Mouse (Mus musculus): ENCODE measurements at regions not wholly inside any gene's neighbourhood (a gene's known extent, or its start where the extent isn't known, plus 50 kb on each side); places are given as distances from the start of the nearest gene placed in this dataset.

DNA sequence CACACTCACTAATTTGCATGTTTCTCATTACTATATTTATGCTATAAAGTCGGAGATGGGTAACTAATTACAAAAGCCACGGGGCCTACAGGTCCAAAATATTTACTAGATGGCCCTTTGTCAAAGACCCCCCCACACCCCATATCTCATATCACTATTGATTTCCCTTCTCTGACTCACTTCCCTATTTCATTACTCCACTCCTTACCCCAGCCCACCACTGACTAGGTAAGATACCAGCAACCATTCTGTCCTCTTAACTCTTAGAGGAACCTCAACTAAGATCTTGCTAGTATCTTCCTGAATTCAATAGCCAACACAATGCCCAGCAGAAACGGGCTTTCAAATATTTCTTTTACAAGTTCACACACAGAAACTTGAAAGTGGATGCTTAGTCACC lies 187.1 kb upstream of the Cpeb2 start:
- ATAC-seq (ENCODE audit: poor library complexity, severe bottlenecking), result peak; percentile 20; the same call in 1 of the 2 replicates

GRCm38 (mm10) chr5:43047316-43047715 lies 185.7 kb upstream of the Cpeb2 start:
- ATAC-seq (ENCODE audit: poor library complexity, severe bottlenecking), result no peak

DNA sequence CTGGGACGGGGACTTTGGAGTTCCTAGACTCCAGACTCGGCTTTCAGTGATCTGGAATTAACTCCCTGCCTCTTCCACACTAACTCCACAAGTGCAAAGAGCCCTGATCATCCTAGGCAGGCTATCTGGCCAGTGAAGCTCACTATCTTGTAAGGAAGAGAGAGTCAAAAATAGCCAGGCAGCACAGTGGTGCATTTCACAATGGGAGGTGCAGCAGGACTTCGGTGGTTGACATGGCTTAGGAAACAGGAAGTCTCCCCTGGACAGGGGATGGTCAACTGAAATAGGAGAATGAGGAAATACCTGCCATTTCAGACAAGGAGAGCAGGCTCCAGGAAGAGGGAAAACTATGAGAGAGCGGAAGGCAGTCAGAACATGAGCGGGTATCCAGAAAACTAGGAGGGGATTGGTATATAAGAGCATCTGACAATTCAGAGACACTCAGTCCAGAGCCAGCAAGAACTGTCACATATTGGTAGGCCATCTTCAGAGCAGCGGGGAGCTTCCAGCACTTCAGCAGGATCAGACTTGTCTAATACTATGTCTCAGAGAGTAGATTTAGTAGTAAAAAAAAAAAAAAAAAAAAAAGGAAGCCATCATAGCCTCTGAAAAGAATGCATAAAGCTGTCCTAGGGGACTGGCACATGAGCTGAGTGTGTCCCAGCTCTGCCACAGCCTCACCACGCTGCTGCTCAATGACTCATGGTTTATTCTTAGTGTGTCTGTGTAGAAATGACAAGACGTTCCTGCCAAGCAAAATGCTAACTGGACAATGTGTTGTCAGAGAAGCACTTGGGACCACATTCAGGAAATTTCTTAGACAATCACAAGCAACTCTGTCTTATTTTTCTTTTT lies 184.5 kb upstream of the Cpeb2 start:
- ATAC-seq (ENCODE audit: poor library complexity, severe bottlenecking), result peak; percentile 80

DNA sequence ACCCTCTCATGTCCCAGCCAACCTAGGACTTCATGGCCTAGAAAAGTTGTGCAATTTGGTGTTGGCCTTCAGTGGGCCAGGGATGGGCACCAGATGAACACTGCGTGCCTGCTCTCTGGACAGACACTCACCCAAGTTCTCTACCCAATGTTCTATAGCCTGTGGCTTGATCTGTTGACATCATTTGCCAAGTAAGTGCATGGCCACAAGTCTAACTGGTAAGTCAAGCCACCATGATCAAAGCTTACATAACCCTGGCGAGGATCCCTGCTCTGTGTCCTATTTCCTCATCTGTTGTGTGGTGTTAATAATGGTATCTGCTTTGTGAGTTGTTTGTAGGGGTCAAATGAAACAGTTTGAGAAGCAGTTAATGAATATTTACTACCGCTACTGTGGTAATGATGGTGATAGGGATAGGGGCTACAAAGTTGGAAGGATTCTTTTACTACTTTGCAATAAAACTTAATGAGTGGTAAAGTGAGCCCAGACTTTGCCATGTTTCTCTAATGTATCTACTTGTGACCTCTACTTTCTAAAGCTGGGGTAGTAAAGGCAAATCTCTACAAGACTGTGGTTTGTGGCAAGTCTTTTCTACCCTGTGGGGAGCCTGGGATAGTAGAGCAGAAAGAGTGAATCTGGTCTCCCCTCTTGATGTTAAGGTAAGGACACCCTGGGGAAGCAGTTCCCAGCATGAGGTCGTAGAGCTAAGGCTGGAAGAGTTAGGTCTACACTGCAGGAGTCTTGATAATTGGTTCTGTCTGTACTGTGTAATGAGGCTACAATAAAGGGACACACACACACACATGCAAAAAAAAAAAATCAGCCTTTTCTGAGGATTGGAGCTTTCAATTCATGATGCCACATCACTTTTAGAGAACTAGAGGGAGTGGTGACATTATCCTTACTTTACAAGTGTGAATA lies 183.3 kb upstream of the Cpeb2 start:
- ATAC-seq (ENCODE audit: poor library complexity, severe bottlenecking), result no peak

GRCm38 (mm10) chr5:43050961-43051517 lies 181.9 kb upstream of the Cpeb2 start:
- peak; percentile 28 for ATAC-seq (ENCODE audit: poor library complexity, severe bottlenecking)

DNA sequence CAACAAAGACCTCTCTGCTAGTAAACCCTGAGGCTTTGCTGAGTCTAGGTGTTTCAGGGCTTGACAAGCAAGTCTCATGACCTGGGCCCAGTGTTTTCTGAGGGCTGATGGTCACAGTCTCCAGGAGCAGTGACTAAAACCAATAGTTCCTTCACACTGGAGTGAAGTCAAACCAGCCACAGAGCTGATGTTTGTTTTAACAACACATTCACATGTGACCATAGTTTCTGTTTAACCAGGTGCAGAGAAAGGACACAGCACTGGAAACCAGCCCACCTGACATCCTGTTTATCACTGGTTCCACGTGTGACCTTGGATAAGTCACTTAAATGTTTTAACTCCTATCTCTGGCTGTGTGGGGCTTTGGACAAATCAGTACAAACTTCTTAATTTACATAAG lies 180.3 kb upstream of the Cpeb2 start:
- no peak for ATAC-seq (ENCODE audit: poor library complexity, severe bottlenecking)

GRCm38 (mm10) chr5:43054586-43054985 lies 178.4 kb upstream of the Cpeb2 start:
- no peak for ATAC-seq (ENCODE audit: poor library complexity, severe bottlenecking)

GRCm38 (mm10) chr5:43055111-43055710 lies 177.8 kb upstream of the Cpeb2 start:
- ATAC-seq (ENCODE audit: poor library complexity, severe bottlenecking), result no peak

DNA sequence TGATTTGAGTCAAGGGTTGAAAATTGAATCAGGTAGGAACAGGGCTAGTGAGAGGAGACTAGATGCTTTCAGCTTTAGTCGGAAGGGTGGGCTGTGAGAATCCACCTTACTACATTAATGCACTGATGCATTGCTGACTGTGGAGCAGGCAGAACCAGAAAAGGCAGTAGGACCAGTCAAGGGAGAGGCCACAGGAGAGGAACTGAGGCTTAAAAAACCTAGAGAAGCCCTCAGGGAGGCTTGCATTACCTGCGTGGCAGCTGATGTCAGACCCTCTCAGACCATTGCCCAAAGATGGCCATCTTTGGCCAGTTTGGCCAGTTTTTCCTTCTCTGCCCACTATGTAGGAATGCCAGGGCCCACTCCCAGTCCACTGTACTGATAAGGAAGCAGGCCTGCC lies 176.5 kb upstream of the Cpeb2 start:
- ATAC-seq (ENCODE audit: poor library complexity, severe bottlenecking), result no peak

GRCm38 (mm10) chr5:43061243-43061642 lies 171.7 kb upstream of the Cpeb2 start:
- no peak for ATAC-seq (ENCODE audit: poor library complexity, severe bottlenecking)

GRCm38 (mm10) chr5:43061797-43062391 lies 171.1 kb upstream of the Cpeb2 start:
- ATAC-seq (ENCODE audit: poor library complexity, severe bottlenecking), result peak; percentile 43; the same call in 1 of the 2 replicates

- ATAC-seq (ENCODE audit: poor library complexity, severe bottlenecking), result peak; percentile 96
Observed at GRCm38 (mm10) chr5:43062499-43062898, 170.5 kb upstream of the Cpeb2 start.

DNA sequence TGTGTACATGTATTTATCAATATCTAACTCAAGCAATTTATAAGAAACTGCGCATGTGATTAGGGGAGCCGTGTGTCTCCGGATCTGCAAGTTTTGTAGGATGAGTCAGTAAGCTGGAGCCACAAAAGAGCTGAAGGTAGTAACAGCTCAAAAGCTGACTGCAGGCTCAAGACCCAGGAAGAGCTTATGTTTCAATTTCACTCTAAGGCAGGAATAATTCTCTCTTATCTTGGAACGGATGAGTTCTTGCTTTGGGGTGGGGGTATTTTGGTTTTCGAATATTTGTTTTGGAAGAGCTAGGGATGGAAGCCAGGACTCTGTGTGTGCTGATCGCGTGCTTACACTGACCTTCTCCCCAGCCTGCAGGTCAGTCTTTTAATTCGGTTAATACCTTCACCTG lies 169.6 kb upstream of the Cpeb2 start:
- ATAC-seq (ENCODE audit: poor library complexity, severe bottlenecking), result no peak

DNA sequence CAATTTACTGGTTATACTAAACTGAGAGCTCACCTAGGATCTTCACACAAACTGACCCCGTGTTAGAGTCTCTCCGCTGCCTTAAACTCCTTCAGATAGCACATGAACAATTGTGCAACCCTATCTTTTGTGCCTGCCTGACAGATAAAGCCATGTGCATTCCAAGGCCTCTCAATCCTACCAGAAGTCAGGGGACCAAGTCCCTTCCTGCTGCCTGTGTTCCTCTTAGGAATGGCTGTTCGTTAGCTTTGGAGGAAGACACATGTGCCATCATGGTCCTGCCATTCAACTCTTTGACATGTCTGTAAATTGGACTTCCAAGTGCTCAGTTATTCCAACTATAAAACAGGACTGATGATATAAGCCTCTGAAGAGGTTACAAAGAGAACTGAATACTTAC lies 161.4 kb upstream of the Cpeb2 start:
- no peak for ATAC-seq (ENCODE audit: poor library complexity, severe bottlenecking)

- ATAC-seq (ENCODE audit: poor library complexity, severe bottlenecking), result no peak
Observed at GRCm38 (mm10) chr5:43072340-43072739, 160.6 kb upstream of the Cpeb2 start.

GRCm38 (mm10) chr5:43074536-43074935 lies 158.4 kb upstream of the Cpeb2 start:
- no peak for ATAC-seq (ENCODE audit: poor library complexity, severe bottlenecking)

DNA sequence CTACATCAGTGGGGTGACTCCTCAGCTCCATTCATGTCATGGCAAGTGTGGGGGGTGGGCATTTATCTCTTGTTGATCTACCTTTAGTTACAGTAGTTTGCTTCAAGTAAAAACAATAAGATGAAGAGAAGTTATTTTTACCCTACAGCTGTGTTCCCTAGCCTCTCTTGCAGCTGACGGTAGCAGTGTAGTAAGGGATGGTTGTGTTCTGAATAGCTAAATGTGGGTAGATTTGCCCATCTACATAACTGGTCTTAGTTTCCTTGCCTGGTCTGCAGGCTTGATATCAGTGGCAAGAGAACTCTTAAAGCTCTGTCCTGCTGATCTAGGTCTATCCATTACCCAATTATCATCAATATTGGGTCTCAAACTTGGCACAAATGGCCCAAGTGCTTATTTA lies 152.7 kb upstream of the Cpeb2 start:
- ATAC-seq (ENCODE audit: poor library complexity, severe bottlenecking), result no peak

GRCm38 (mm10) chr5:43081561-43082534 lies 151.1 kb upstream of the Cpeb2 start:
- ATAC-seq (ENCODE audit: poor library complexity, severe bottlenecking), result peak; percentile 94

GRCm38 (mm10) chr5:43087077-43087476 lies 145.9 kb upstream of the Cpeb2 start:
- ATAC-seq (ENCODE audit: poor library complexity, severe bottlenecking), result no peak

All from megakaryocyte, adult 5-6 weeks (primary cell).